Mouse (Mus musculus): ENCODE results near the gene Plb1. TPM values are rescaled to one million over a fixed set of nuclear protein-coding genes. Genes with fewer than 3 reads are reported as not detected.

Gene Plb1
- total RNA-seq (2021): 1 to 10 TPM; 1.2 to 1.8 TPM

DNA sequence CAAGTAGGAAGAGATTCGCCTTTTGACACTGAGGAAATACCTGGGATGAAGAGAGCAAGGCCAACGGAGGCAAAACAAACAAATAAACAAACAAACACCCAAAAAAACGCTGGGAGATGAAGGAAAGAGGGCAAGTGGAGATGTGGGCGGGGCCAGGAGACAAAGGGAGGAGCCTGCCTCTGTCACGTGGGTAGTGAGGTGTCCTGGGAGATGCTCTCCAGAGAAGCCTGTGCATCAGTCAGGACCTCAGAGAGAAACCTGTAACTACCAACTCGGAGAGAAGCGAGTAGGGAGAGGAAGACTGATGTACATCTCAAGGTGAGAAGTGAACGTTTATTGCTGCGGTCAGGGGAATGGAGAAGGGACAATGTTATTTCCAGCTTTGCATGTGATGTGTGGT is at the start of gene Plb1:
Plb1 (plus strand) TSS at position 235 of the 400 bp plus-strand sequence.
- intact Hi-C loops (cut with DNase I): no loop called here
- no peak for DNase-seq

- DNase-seq: no peak
- intact Hi-C loops (cut with DNase I): no loop called here
These were observed 49.5 kb upstream of the Plb1 start for GRCm38 (mm10) chr5:32182885-32183629.

GRCm38 (mm10) chr5:32187717-32188116 is 44.8 kb upstream of the Plb1 start:
- no peak for DNase-seq
- intact Hi-C loops (cut with DNase I): no loop called here

- intact Hi-C loops (cut with DNase I): no loop called here
- no peak for DNase-seq
These were observed 41.2 kb upstream of the Plb1 start for GRCm38 (mm10) chr5:32191259-32191658.

GRCm38 (mm10) chr5:32192016-32192845 is 40.3 kb upstream of the Plb1 start:
- peak in 1 of 2 experiments; percentile 23 for DNase-seq
- intact Hi-C loops (cut with DNase I): no loop called here

DNA sequence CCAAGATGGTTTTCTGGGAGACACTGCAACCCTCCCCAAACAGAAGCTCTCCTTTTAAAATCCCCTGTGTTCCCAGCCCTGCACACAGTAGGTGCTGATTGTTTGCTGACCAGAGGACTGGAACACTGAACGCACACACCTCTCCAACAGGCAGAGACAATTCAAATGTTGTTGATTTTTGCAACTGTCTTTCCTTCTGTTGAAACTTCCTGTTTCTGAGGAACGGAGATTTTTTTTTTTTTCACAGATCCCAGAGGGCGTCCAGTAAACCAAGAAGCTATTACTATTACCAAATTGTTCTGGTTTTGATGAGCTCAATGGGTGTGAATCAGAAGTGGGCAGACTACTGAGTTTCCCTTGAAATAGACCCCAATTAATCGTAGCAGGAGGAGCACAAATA is 38.3 kb upstream of the Plb1 start:
- intact Hi-C loops (cut with DNase I): no loop called here

DNA sequence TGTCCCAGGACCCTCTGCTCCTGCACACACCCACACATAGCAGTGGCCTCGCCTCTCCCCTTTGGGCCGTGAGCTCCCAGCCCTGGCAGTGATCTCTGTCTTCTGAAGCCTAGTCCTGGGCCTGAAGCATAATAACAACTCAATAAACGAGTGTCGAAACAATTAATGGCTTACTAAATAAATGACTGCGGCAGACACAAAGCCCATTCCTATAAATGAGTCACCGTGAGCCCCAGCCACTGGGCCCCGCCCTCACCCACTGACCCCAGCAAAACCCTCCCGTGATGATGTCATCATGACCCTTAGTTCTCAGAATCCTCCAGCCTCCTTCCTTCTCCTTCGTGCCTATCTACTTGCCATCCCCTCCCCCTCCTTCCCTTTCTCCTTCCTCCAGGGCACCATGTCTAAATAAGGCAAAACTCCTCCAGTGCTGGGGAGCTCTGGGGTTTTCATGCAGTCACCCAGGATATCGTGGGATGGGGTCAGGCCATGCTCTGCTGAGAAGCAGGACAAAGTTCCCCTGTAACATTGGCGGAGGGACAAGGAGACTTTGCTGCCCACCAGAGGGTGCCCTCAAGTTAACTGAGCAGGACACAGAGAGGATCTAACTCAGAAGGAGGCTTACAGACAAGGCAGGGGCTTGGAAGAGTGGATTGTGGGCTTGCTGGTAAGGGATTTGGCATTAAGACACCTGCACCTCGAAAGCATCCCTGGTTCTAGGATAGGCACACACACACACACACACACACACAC is 36.5 kb upstream of the Plb1 start:
- no peak for DNase-seq
- intact Hi-C loops (cut with DNase I): loop anchor here (2.0 to 5.0 kb wide), 3 partner anchors 57 to 499 kb away; partner anchors contain the start of genes Babam2 and Rbks

More for the DNA sequence above, 38.3 kb upstream of the Plb1 start:
- no peak for DNase-seq

DNA sequence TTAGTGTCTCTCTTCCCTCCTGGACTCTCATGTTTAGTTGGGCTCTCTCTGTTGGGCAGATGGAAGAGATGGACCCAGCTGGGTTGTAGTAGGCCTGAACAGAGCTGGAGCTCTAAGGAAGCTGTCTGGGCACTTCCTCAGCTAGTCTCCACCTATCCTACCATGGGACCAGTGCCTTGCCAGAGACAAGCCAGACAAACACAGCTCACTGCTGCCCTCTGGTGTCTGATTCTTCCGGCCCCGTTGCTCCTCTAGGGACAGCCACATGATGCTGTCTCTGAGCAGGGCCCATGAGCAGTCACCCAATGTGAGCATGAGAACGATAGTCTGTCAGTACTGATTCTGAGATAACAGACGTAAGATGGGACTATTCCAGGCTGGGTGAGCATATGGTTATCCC is 34.8 kb upstream of the Plb1 start:
- intact Hi-C loops (cut with DNase I): loop anchor here (1.0 to 5.0 kb wide), 5 partner anchors 59 to 634 kb away; partner anchors contain the start of genes Babam2 and Rbks
- peak; percentile 95 to 96 for DNase-seq

- DNase-seq: no peak
- intact Hi-C loops (cut with DNase I): loop anchor here (2.0 to 5.0 kb wide), 2 partner anchors 502 to 600 kb away; partner anchors contain the start of genes Babam2 and Rbks
These were observed 33.4 kb upstream of the Plb1 start for GRCm38 (mm10) chr5:32199136-32199535.

DNA sequence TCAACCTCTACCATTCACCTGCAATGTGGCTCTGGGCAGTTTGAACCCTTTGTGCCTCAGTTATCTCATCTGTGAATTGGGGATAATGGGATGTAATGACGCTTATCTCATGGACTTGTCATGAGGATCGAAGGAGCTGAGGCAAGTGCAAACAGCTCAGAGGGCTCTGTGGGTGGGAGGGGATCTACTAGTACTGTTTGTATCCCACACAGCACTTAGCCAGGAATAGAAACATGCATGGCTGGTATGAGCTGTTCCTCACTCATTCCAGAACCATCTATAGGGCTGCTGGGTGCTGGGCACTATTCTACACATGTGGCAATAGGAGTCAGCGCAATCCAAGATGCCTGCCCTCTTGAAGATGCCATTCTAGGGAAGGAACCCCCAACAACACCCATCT is 32.9 kb upstream of the Plb1 start:
- intact Hi-C loops (cut with DNase I): loop anchor here (2.0 to 5.0 kb wide), 2 partner anchors 502 to 601 kb away; partner anchors contain the start of genes Babam2 and Rbks
- no peak for DNase-seq

- intact Hi-C loops (cut with DNase I): loop anchor here (5.0 kb wide), 2 partner anchors 98 to 313 kb away; no protein-coding TSS in a partner anchor
- no peak for DNase-seq
These were observed 27.9 kb upstream of the Plb1 start for GRCm38 (mm10) chr5:32204653-32205052.

DNA sequence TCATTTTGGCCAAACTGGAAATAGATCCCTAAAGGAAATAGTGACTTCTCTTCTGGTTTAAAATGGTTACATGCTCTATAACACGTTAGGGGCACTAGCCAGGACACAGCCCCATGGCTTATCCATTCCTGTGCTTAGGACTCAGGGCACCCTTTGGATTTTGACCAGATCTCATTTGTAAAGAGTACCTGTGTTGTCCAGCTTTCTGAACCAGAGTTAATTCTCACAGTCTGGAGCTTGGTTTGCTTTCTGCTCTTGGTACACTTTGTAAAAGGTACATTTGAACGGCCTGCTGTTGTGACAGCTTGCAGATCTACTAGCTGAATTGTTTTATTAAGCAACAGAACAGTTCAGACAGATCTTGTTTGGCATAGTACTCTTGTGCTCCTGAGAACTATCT is 25.8 kb upstream of the Plb1 start:
- intact Hi-C loops (cut with DNase I): loop anchor here (5.0 kb wide), 2 partner anchors 96 to 311 kb away; no protein-coding TSS in a partner anchor
- no peak for DNase-seq

DNA sequence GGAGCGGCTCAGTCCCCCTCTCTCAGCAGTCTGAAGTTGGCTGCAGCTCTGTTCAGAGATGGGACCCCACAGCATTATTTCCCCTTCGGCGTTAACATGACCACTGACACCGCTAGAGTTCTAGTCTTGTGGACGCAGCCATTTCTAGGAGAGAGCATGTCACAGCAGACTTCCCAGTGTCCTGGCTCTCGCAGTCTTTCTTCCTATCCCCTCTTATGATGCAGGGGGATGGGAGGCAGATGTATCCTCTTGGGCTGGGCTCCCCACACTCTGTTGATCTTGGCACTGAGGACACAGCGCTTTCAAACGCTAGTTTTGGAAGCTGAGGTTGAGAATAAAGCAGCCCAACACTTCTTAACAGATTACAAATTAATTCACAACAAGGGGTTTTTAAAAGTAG is 24.0 kb upstream of the Plb1 start:
- intact Hi-C loops (cut with DNase I): loop anchor here (5.0 kb wide), 2 partner anchors 94 to 309 kb away; no protein-coding TSS in a partner anchor
- DNase-seq: no peak

DNA sequence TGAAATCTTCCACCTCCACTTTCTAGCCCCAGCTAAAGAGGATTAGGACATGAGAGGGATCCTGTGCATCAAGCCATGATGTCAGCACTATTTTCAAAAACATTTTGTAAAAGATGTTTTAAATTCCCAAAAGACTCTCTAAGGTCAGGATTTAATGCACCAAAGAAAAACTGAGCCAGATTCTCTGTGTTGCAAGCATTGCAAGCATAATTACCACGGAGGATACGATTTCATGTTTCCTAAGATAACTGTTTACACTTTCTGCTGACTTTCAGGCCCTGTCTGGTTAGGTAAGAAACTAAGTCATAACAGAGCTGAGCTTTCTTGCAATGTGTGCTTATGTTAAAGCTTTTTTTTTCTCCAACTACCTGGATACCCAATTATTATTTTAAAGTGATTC is 21.5 kb upstream of the Plb1 start:
- intact Hi-C loops (cut with DNase I): no loop called here
- no peak for DNase-seq

DNA sequence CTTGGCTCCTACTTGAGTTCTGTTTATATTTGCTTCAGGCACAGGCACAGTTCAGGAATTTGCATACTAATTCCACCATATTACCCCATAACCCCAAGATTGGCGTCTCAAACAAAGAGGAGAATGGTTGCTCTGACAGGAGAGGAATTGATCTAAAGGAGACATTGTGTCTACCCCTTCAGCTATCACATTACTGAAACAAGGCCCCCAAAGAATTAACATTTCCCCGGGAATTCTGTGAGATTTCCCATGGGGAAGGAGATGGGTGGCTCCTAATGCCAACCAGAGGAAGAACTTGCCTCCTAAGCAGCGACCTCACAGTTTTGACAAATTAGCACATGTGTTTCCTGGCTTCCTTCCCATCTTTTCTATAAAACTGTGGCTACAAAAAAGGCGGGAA is 18.8 kb upstream of the Plb1 start:
- no peak for DNase-seq
- intact Hi-C loops (cut with DNase I): no loop called here

- DNase-seq: peak in 1 of 2 experiments; percentile 61
- intact Hi-C loops (cut with DNase I): no loop called here
These were observed 17.0 kb upstream of the Plb1 start for GRCm38 (mm10) chr5:32215510-32215909.

GRCm38 (mm10) chr5:32216465-32216864 is 16.0 kb upstream of the Plb1 start:
- intact Hi-C loops (cut with DNase I): no loop called here
- no peak for DNase-seq

DNA sequence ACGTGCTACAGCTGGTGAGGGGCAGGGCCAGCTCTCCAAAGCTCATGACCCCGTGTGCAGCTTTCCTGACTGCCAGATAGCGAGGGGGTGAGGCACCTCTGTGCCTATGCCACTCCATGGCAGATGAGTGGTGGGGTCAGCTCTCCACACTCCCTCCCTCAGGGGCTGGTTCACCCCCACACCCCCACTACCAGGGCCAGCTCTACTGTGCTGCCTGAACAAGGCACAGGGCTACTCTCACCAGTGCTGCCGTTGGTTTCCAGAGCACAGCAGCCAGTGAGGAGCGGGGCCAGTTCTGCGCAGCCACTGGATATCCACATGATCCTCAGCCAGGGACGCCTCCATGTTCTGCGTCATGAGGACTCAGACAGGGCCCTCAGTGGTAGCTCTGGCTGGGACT is 15.0 kb upstream of the Plb1 start:
- intact Hi-C loops (cut with DNase I): no loop called here
- DNase-seq: no peak

GRCm38 (mm10) chr5:32230372-32230771 is 2.1 kb upstream of the Plb1 start:
- DNase-seq: no peak
- intact Hi-C loops (cut with DNase I): no loop called here

DNA sequence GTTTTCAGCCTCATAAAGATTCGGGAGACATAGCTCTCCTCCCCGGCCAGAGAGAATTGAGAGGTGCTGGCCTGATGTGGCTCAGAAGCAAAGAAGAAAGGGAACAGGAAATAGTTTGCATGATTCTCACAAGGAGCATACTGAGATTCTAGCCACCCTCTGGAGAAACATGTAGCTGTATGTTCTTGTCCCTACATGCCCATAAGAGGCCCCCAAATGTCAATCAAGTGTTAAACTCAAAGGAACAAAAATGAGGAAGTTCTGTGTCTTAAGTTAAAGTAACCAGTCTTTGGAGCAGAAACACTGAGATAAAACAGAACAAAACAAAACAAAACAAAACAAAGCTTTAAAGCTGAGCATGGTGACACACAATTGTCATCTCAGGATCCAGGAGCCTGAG is 6.8 kb downstream of the Plb1 start:
- intact Hi-C loops (cut with DNase I): no loop called here
- DNase-seq: no peak

DNA sequence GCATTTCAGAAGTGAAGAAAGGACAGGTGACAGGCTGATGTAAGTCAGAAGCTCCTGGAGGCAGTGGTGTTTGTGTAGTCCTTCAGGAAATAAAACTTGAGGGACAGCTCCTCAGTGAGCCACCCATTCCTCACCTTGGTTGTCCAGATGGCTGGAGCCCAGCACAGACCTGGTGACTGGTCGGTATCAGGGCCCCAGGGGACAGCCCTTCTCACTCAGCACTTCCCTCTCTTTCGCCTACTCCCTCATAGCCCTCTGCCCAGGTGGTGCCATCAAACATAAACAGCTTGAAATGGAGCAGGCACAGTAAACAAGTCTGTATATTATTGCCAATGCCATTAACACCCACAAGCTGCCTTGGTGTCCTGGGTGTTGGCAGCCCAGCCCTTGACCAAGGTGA is 8.2 kb downstream of the Plb1 start:
- intact Hi-C loops (cut with DNase I): no loop called here
- DNase-seq: no peak
